Mouse (Mus musculus): ENCODE measurements around the gene Dnpep.

GRCm38 (mm10) chr1:75357261-75357660 lies 39.5 kb upstream of the Dnpep start:
- TF ChIP-seq CTCF (conservative IDR thresholded peaks at IDR 0.05; ENCODE audit: low read length) (no peak), POU5F1 (IDR thresholded peaks at IDR 0.05; ENCODE audit: borderline replicate concordance, low read length) (no peak)
